Mouse (Mus musculus): ENCODE data around the gene Acot7.

DNA sequence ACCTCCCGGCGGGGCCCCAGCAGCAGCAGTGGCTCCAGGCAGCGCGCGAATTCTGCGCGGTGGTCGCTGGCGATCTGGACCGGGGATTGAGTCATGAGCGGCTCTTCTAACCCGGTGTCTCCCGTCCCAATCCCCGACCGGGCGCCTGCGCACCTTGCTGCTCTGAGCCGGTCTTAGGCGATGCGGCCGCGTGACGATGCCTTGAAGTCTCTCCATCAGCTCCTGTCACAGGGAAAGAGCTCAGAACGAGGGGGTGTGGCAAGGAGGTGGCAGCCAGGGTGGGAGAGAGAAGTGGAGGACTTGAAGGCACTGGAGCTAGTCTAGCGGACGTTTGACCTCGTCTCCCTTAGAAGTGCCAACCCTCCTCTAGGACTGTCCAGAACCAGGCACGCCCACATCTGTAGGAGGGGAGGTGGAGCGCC is 135.3 kb downstream of the Acot7 start:
- no peak for TF ChIP-seq CTCF (IDR thresholded peaks at IDR 0.05; ENCODE audit: borderline replicate concordance, extremely low read depth, insufficient read depth, insufficient read length)
- TF ChIP-seq POLR2A (IDR thresholded peaks at IDR 0.05; ENCODE audit: borderline replicate concordance, extremely low read depth, insufficient read depth, insufficient read length, poor library complexity, severe bottlenecking): no peak
